Mouse (Mus musculus): Measurements from ENCODE around the gene Gm10647.
"Not testable (repeated sequence)": the region's sequence is repeated elsewhere in the genome, so short reads cannot be mapped to it uniquely, and the experiment has no call there.

The Gm10647 gene

DNA sequence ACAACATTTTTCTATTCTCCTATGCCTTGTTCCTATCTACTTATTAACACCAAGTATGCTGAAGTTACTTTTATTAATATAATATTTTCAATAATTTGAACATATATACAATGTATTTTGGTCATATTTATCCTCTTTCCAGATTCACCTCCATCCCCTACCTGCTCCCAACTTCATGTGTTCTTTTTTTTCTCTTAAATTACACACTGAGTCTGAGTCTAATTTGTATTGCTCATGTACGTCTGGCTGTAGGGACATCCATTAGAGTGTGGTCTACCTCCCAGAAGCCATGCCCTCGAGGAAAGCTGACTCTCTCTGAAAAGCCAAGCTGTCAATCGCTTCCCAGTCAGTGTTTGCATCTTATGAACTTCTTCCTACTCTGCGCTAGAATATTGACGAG is at the start of gene Gm10647:
Gm10647 (plus strand) TSS at position 301 of the 400 bp plus-strand sequence.
- DNase-seq = no peak

- no peak for DNase-seq
These were observed 48.4 kb upstream of the Gm10647 start for GRCm38 (mm10) chr9:66748390-66748789.

GRCm38 (mm10) chr9:66752849-66753248 is 44.0 kb upstream of the Gm10647 start:
- DNase-seq = peak; percentile 23

DNA sequence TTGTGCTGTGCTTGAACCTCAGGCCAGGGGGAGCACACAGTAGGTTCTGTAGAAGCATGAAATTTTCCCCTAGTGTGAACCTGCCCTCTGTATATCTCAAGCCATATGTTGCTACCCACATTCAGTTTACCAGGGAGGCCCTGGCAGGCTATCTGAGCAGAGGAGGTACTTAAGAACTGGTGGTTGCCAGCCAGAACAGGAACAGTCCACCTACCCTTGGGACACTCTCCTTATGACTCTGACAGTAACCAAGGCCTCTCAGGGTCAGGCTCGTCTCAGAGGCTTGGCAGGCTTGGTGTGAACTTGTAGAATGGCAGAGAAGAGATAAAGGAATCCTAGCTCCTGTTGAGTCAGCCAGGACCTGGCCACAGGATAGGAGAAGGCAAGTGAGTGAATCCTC is 35.8 kb upstream of the Gm10647 start:
- DNase-seq = no peak

DNA sequence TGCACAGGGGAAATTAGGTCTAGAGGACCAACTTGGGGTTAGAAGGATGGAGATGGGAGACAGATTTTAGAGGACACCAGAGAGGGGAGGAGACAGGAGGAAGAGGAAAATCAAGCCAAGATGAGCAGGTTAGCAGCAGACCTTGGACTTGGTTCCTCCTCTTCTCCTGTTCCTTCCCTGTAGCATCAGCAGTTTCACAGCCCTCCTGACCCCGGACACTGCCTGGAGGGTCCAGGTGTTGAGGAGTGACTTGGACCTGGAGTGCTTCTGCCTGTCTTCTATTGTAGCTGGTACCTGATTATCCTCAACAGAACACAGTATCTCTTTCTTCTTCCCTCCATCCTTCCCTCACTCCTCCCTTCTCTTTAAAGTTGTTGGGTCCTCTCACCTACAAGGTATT is 28.1 kb upstream of the Gm10647 start:
- no peak for DNase-seq

DNA sequence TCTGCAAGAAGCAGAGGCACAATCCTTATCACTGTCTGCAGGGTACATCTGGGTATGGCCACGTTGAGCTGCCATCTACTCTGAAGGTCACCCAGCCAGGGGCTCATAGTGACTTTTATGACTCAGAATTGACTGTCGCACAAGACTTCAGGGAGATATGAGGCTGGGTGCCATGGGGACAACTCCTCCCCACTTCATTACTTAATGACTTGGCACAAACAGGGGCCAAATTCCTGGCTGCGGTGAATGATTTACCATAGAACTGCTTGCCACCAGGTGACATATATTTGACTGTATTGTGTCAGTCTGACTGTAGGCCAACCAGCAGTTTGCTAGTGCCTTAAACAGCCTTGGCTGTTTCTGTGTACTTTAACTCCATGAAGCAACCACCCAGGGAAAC is 27.6 kb upstream of the Gm10647 start:
- DNase-seq = no peak

DNA sequence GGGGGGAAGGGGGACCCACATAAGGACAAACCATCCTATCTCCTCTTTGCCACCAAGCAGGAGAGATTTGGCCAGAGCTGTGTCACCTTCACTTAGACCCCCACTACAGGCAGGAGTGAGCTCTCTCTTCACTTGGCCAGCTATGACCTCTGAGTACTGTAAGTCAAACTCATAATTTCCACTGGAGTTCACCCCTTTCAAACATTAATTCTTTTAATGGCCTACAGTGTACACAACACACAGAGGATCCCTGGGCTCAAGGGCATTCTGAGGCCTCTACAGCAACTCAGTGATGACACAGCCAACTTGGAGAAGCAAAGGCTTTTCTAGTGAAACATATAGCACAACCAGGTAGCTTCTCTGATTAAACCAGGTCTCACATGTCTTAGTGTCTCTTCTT is 26.1 kb upstream of the Gm10647 start:
- no peak for DNase-seq

DNA sequence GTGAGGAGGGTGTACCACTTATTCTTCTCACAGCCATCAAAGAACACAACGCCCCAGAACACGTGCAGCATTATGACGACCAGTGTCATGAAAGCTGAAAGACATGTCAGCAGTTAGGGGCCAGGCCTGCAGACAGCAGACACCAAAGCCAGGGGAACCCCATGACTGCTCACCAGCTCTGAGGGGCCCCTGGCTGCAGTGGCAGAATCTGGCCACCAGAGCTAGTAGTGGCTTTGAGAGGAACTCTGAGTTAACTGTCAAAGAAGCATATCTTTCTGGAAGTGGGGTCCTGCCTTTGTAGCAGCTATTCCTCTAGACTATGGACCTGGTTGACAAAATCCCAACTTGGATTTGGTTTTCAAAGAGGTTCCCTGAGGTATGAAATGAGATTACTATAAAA is 12.3 kb upstream of the Gm10647 start:
- DNase-seq = not testable (repeated sequence)

GRCm38 (mm10) chr9:66787821-66788220 is 9.0 kb upstream of the Gm10647 start:
- DNase-seq = no peak

DNA sequence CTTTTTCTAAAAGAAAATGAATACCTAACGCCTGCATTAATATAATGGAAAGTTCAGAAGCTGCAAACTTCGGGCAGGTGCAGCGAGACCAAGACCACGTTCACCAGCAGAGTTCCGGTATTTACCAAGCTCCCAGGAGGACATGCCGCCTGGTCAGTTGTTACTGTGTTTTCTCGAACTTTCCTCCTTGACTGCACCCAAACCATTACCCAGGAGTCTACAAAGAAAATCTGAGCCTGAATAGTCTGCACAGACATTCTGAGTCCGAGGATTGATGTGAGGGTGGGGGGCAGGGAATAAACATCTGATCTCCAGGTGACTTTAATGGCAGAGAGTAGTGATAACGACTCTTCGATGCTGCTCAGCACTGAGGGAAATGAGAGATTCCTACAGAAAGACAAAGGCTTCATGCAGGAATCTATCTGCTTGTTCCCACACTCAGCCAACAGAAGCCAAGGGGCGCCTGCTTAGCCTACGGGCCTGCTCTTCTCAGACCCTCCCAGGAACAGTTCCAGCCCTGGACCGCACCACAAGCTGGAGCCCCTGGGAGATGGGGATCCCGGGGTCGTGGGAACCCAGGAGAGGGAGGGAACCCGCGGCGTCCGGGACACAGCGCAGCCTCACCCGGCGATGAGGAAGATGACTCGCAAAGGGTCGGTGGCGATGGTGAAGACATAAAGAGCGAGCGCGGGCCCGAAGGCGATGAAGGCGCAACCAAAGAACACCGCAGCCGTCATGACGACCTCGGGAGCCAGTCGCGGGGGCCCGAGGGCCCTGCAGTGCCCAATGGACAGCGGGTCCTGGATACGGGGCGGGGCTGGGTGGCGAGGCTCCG is 2.0 kb upstream of the Gm10647 start:
- DNase-seq = no peak

DNA sequence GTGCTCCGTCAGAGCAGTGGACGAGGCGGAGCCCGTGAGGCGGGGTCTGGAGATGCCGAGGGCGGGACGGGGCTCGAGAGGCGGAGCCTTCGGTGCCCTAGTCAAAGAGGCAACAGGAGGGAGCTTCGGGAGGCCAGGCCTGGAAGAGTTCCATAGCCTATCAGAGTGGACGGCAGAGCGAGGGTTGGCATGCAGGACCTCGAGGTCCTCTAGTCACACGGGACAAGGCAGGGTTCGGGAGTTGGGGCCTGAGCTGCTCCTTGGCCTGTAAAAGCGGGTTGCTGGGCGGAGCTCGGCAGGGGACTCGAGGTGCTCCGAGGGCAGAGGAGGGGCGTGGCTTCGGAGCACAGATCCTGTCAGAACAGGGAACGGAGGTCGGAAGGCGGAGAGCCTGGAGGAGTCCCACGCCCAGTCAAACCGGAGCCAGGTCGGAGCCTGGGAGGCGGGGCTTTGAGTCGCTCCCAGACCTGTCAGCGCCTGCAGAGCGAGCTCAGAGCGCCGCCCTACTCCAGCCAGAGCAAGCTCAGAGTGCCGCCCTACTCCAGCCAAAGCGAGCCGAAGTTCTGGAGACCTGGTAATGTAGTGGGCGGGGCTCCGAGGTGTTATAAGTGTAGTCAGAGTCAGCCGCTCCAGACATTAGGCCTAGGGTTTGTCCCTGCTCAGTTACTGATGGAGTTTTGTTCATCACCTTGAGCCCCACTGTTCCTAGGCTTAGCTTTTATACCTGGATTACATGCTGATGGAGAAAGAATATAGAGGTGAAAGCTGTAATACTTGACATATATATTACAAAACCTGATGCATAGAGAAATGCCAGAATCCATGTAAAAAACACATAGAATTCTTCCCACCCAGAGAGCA is 1.1 kb upstream of the Gm10647 start, which contains the start of gene Aph1b:
Aph1b (minus strand) TSS at position 27 of the 861 bp plus-strand sequence.
- DNase-seq = peak; percentile 95

GRCm38 (mm10) chr9:66801947-66802346 is 5.1 kb downstream of the Gm10647 start:
- DNase-seq = no peak

- DNase-seq = not testable (repeated sequence)
These were observed 9.1 kb downstream of the Gm10647 start for GRCm38 (mm10) chr9:66805951-66806350.

DNA sequence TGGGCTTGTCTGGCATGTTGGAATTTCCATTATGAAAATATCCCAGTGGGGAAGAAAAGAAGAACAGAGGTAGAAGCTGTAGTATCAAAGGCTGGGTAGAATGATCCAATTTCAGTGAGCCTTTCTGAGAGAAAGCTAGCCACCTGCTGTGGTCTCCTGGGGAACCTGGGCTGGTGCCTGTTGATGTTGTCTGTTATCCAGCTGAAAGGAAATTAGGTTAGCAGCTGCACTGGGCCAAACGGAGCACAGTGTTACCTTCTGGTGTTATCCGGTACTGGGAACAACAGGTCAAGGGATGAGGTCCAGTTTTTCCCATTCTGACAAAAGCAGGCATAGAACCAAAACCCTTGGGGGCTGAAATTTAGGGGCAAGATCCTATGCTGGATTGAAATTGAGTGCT is 16.6 kb downstream of the Gm10647 start:
- no peak for DNase-seq

DNA sequence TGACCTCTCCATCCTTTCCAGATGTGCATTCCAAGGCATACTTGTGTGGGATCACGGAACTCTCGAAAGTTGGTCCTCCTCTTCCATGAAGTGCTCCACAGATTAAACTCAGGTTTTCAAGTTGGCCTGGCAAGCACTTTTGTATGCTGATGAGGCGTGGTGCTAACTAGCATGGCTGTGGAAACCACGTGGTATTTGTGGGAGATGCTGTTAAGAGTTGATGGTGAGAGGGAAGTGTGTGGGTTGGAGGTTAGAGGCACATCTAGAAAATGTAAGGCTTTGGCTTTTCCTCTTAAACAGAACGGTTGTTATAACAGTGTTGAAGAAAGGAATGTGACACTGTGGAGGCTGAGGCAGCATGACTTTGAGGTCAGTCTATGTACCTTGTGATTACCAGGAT is 24.2 kb downstream of the Gm10647 start:
- DNase-seq = no peak

DNA sequence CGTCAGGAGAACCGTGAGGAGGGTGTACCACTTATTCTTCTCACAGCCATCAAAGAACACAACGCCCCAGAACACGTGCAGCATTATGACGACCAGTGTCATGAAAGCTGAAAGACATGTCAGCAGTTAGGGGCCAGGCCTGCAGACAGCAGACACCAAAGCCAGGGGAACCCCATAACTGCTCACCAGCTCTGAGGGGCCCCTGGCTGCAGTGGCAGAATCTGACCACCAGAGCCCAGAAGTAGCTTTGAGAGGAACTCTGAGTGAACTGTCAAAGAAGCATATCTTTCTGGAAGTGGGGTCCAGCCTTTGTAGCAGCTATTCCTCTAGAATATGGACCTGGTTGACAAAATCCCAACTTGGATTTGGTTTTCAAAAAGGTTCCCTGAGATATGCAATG is 25.4 kb downstream of the Gm10647 start:
- not testable (repeated sequence) for DNase-seq

GRCm38 (mm10) chr9:66825990-66826389 is 29.2 kb downstream of the Gm10647 start:
- DNase-seq = no peak

DNA sequence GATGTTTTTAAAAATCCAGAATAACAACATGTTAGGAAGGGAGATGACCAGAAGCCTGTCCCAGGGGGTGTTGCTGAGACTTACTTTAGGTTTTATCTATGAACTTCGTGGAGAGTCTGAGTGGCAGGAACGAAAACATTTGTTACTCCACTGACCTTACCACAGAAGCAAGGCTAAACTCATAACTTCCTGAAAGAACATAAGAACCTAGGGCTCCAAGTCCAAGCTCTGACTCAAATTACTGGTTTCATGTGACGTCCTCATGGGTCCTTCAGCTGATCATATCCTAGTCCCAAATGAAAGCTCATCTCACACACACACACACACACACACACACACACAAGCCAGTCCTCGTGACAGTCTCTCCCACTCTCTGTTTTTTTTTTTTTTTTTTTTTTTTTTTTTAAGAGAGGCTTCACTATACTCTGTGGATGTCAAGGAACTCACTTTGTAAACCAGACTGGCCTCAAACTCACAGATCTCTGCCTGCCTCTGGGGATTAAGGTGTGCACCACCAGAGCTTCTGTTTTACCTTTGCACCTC is 35.6 kb downstream of the Gm10647 start:
- DNase-seq = no peak

DNA sequence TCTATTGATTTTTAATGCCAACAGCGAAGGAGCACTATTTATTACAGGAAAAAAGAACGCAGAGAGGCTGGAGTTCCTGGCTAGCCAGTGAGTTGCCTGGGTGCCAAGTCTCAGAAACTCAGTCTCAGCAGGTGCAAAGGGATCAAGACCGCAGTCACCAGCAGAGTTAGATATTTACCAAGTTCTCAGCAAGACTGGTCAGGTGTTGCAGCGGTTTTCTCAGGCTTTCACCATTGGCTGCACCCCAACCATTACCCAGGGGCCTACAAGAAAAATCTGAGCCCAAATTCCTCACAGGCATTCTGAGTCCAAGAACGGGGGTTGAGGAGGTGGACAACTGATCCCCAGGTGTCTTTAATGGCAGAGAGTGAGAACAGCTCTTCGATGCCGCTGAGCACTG is 37.0 kb downstream of the Gm10647 start:
- no peak for DNase-seq

DNA sequence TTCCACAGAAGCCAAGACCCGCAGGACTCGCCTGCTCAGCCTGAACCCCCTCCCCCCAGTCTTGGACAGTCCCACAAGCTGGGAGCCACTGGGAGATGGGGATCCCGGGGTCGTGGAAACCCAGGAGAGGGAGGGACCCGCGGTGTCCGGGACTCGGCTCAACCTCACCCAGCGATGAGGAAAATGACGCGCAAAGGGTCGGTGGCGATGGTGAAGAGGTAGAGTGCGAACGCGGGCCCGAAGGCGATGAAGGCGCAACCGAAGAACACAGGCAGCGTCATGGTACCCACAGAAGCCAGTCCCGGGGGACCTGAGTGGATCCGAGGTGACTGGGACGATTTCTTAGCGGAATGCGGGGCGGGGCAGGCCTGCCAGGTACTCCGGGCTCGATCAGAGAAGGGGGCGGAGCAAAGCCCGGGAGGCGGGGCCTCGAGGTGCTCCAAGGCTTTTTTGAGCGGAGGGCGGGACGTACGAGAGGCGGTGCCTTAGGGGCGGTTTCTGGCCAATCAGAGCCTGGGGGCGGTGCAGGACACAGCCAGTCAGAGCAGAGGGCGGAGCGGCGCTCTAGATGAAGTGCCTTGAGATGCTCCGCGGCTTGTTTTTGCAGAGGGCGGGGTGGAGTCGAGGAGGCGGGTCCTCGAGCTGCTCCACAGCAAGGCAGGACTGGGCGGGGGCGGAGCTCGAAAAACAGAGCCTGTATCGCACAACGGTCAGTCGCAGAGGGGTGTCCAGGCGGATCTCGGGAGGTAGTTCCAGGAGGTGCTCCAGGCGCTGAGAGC is 37.7 kb downstream of the Gm10647 start, which contains the start of gene Aph1c:
Aph1c (minus strand) TSS at position 409 of the 779 bp plus-strand sequence.
- peak; percentile 98 for DNase-seq

GRCm38 (mm10) chr9:66835097-66835480 is 38.2 kb downstream of the Gm10647 start:
- DNase-seq = no peak

DNA sequence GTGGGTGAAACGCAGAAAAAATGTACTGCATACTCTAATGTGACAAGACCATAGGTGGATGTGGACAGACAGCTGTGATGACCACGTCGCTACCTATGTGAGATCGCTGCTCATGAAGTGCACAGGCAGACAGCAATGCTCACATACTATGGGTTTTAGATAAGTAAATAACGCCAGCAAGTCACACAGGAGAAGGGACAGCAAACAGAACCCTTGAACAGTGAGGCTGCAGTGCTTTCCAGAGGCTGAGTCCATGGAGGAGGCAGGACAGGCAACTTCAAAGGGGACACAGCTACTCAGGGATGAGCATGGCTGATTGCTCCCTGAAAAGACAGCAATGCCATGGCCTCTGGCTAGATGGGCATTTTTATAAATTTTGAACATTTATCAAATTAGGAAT is 50.0 kb downstream of the Gm10647 start:
- DNase-seq = no peak
